Mouse (Mus musculus) lung, adult 2 months (tissue): ENCODE data around the gene Hnrnpdl. TPM values are rescaled to one million over a fixed set of nuclear protein-coding genes. Genes with fewer than 3 reads are reported as not detected.

Experiments used
- DNase-seq: peaks from one replicate; pipeline ENCODE4 v3.0.0; 2022
- H3K4me1 ChIP-seq: fragments of 200-500 bp; 2 replicates; pipeline ENCODE4 v1.6.1; 2011; ENCODE audit warnings: low read length; ENCODE audit not compliant: control insufficient read depth, insufficient read depth
- H3K4me3 ChIP-seq: fragments of 200-500 bp; replicated peaks from 2 replicates; pipeline ENCODE3; 2011; ENCODE audit warnings: low read depth, mild to moderate bottlenecking, control low read depth, low read length; ENCODE audit errors: extremely low read depth
- CTCF ChIP-seq: fragments of 200-500 bp; IDR thresholded peaks from 2 replicates; pipeline ENCODE4 v1.5.1; 2011; ENCODE audit warnings: mild to moderate bottlenecking, low read length, control low read depth; ENCODE audit not compliant: insufficient read depth
- POLR2A ChIP-seq: fragments of 200-500 bp; IDR thresholded peaks from 2 replicates; pipeline ENCODE4 v1.6.1; 2011; ENCODE audit warnings: low read depth, mild to moderate bottlenecking, control low read depth, low read length, borderline replicate concordance; ENCODE audit errors: extremely low read depth
- WGBS: fragments of 180-500 bp; shearing (Covaris S2); methylation state at CpG from one replicate; pipeline ENCODE4 v1.1.7; 2018; 5-methylcytosine and 5-hydroxymethylcytosine counted together
- polyA plus RNA-seq: library from polyadenylated mRNA; depleted of rRNA; stranded (reverse); fragments of >200 nt; gene quantifications from 2 replicates; pipeline ENCODE4 v1.2.3, GENCODE M21; 2012

Gene Hnrnpdl
- polyA plus RNA-seq, 1 experiment, result 74.0 TPM

DNA sequence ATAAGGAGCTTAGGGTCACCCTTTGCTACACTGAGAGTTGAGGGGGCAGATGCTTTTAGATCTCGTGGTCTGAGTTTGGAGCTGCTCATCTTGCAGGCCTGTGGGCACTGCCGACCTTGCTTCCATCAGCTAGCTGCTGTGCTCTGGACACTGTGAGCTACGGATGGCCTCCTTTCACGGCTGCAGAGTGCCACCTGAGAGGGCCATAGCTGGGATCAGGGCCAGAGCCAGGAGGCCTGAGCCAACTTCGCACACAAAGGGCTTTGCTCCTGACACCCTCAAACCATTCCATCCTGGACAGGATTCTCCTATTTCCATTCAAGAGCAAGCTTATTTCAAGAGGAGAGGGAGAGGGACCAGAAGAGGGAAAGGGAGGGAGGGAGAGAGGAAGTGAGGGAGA lies 15.1 kb downstream of the Hnrnpdl start:
- TF ChIP-seq CTCF (no peak), POLR2A (no peak)
- DNase-seq, result no peak
- H3K4me3 ChIP-seq, result no peak overlapping the region
- WGBS, result 58% methylated on average over 5 of the region's 5 CpGs
- H3K4me1 ChIP-seq, result no peaks in the 10 kb centered on the region

DNA sequence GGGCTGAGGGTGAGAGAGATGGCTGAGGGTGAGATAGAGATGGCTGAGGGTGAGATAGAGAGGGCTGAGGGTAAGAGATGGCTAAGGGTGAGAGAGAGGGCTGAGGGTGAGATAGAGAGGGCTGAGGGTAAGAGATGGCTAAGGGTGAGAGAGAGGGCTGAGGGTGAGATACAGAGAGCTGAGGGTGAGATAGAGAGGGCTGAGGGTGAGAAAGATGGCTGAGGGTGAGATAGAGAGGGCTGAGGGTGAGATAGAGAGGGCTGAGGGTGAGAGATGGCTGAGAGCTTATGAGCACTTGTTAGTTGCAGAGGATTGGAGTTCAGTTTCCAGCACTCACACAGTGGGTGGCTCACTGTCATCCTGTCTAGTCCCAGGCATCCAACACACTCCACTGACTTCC lies 19.4 kb downstream of the Hnrnpdl start:
- H3K4me3 ChIP-seq, result no peak overlapping the region
- H3K4me1 ChIP-seq, result no peaks in the 10 kb centered on the region

DNA sequence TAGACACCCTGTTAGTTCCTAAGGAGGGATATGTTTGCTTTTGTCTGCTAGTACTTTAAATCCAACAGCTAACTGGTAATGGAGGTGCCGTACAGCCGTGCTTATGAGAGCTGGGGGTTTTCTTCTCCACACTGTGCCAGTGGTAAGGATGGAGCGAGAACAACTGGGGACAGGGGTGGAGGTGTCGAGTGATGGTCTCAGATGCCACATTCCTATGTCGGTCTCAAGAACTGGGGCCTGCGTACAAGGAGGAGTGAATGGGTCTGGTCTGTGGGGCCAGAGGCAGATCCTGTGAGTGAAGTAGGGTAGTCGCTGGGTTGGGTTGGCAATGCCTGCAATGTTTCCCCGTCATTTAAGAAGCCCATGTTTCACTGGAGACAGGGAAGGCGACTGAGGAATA lies 26.9 kb downstream of the Hnrnpdl start:
- no peaks in the 10 kb centered on the region for H3K4me1 ChIP-seq
- H3K4me3 ChIP-seq, result no peak overlapping the region
- WGBS, result 76% methylated on average over 9 of the region's 9 CpGs
- no peak for DNase-seq
- no peak for TF ChIP-seq CTCF
- TF ChIP-seq POLR2A, result no peak

More for the DNA sequence above, 19.4 kb downstream of the Hnrnpdl start:
- TF ChIP-seq CTCF (no peak), POLR2A (no peak)
- no peak for DNase-seq

DNA sequence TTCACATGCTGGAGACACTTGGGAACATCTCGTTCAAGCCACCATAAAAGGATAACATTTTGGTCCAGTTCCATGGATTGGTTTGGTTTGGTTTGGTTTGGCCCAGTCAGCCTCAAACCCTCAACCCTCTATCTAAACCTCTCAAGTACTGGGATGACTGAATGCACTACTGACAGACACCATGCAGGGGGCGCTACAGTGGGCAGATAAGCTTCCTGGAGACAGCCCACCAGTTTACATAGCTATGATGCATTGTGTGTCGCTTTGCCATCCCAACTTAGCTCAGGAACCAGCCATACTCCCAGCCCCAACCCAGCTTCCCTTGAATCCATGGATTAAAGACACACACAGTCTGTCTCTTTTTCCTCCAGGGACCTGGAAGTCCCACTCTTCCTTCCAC lies 31.0 kb downstream of the Hnrnpdl start:
- H3K4me3 ChIP-seq, result no peak overlapping the region
- TF ChIP-seq POLR2A (no peak), CTCF (no peak)
- H3K4me1 ChIP-seq, result no peaks in the 10 kb centered on the region
- no peak for DNase-seq
- WGBS, result 52% methylated on average over 3 of the region's 3 CpGs

DNA sequence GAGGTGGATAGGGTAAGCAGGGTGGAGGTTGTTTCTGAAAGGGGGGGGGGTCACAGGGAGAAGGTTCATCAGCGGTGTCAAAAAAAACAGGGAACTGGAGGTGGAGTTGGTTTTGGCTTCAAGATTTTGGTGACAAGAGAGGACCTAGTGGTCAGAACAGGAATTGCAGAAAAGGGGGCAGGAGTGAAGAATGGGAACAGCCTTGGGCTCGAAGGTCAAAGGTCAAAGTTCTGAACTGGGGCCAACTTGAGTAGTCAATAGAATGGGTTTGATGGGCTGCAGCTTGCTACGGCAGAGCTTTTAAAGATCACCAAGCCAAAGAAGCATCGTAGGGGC lies 32.5 kb downstream of the Hnrnpdl start:
- TF ChIP-seq CTCF, result no peak
- TF ChIP-seq POLR2A, result no peak
- no peaks in the 10 kb centered on the region for H3K4me1 ChIP-seq
- 82% methylated on average over 4 of the region's 4 CpGs for WGBS
- no peak overlapping the region for H3K4me3 ChIP-seq
- no peak for DNase-seq

DNA sequence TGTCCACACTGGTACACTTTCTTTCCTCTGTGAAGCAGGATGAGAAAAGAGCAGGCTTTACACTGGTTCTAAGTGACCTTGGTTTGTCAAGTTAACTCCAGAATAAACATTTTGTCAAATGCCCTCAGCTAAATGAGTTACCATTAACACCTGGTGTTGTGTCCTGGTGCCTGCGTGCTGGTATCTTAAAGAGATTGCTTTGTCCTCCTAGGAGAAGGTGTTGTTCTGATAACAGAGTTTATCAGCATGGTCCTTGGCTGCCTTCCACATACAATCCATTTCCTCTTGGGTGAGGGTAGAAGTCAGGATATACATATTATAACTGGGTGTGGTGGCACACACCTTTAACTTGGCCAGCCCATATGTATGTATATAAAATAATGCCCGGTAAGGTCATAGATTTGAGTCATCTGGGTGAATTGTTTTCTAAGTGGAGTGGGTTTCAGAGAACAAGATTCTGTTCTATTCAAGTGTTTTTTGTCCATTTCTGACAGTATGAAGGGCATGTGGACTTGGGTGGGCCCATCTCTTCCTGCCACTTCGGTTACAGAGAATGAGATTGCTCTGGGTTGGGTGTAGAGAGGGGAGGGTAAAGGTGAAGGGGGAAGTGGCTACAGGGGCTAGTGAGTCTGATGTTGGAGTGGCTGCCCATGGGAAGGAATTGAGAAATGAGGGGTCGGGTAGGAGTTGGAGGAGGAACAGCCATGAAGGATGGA lies 33.0 kb downstream of the Hnrnpdl start:
- WGBS, result 63% methylated on average over 4 of the region's 4 CpGs
- no peaks in the 10 kb centered on the region for H3K4me1 ChIP-seq
- no peak overlapping the region for H3K4me3 ChIP-seq
- DNase-seq, result no peak
- TF ChIP-seq POLR2A, result no peak
- TF ChIP-seq CTCF, result no peak

DNA sequence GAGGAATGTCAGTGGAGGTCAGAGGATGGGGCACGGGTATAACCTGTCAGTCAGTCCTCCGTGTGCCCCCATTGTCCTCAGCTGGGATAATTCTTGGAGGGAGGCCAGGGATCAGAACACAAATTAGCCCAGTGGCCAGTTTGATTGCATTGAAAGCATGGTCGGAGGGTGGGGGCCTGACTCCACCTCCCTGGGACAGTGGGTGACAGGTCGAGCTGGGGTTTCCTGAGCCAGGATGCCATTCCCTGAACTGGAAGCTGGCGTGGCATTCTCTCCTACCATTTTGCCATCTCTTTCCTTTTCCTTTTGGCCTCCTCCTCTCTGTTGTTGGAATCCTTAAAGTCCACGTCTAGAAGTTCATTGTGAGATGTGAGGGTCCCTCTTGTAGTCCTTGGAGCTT lies 33.6 kb downstream of the Hnrnpdl start:
- TF ChIP-seq CTCF (no peak), POLR2A (no peak)
- H3K4me1 ChIP-seq, result no peaks in the 10 kb centered on the region
- WGBS, result 65% methylated on average over 6 of the region's 6 CpGs
- no peak overlapping the region for H3K4me3 ChIP-seq
- DNase-seq, result no peak

DNA sequence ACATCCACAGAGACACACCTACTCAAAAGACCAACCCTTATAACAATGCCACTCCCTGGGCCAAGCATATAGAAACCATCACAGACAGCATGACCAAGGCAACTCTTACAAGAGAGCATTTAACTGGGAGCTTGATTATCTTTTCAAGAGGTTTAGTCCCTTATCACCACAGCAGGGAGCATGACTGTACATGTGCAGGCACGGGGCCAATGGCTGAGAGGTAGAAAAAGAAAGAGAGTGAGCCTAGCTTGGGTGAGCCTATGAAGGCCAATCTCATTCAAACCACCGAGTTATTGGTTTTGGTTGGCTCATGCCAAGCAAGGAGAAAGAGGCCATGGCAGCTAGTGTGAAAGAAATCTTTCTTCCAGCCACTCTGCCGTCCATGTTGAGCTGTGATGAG lies 34.0 kb downstream of the Hnrnpdl start:
- Histone ChIP-seq H3K4me1 (no peaks in the 10 kb centered on the region), H3K4me3 (no peak overlapping the region)
- DNase-seq, result no peak
- no peak for TF ChIP-seq CTCF
- TF ChIP-seq POLR2A, result no peak
- 65% methylated on average over 3 of the region's 3 CpGs for WGBS

DNA sequence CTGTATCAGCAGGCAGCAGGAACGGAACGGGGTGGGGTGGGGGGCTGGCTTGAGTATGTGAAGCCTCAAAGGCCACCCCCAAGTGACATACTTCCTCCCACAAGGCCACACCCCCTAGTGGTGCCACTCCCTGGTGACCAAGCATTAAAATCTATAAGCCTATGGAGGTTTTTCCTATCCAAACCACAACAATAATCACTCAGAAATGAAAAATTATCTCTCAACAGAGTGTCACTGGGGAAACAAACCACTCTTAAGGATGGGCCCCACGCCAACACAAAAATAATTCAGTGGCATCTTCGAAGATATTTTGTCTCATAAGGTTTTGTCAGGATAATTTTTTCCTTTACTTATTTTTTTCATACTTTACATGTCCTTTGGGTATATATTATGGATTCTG lies 35.6 kb downstream of the Hnrnpdl start:
- 83% methylated on average over 4 of the region's 4 CpGs for WGBS
- H3K4me3 ChIP-seq, result no peak overlapping the region
- TF ChIP-seq POLR2A (no peak), CTCF (no peak)
- no peaks in the 10 kb centered on the region for H3K4me1 ChIP-seq
- no peak for DNase-seq

DNA sequence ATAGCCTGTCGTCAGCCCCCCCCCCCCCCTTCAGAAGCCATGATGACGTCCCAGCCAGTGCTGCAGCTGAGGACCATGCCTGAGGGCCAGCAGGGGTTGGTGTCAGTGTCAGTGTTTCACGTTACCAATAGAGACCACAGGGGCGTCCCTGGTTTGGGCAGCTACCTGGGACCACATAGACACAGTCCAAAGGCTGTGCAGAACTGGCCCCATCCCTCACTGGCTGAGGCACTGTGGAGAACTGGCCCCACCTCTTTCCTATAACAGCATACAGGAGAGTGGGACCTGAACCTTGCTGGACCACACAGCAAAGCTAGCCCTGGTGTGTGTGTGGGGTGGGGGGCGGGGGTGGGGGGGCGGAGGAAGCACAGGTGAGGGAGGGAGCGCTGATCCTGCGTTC lies 39.0 kb downstream of the Hnrnpdl start:
- no peak overlapping the region for H3K4me3 ChIP-seq
- 51% methylated on average over 8 of the region's 8 CpGs for WGBS

More for the DNA sequence above, 39.0 kb downstream of the Hnrnpdl start:
- no peaks in the 10 kb centered on the region for H3K4me1 ChIP-seq
- TF ChIP-seq POLR2A, result no peak
- no peak for TF ChIP-seq CTCF
- no peak for DNase-seq
